Mouse (Mus musculus) lung, embryonic 15.5 days (tissue): ENCODE measurements around the gene Hoxa7. TPM values are rescaled to one million over a fixed set of nuclear protein-coding genes. Genes with fewer than 3 reads are reported as not detected.

Source experiments
- ATAC-seq: fragments of 200-750 bp; cut with Nextera tagmentation; 2 replicates; pipeline ENCODE4 v1.8.0; 2017; ENCODE audit warnings: moderate number of reproducible peaks, borderline replicate concordance; ENCODE audit not compliant: low FRiP score, low TSS enrichment; ENCODE audit errors: extremely low read depth
- H3K27ac ChIP-seq: fragments of 300-500 bp; sonication (generic); 2 replicates; pipeline ENCODE4 v1.5.1; 2015; ENCODE audit warnings: moderate library complexity, mild to moderate bottlenecking, inconsistent platforms
- H3K27me3 ChIP-seq: fragments of 300-500 bp; sonication (generic); 2 replicates; pipeline ENCODE4 v1.6.1; 2015; ENCODE audit warnings: inconsistent platforms
- H3K36me3 ChIP-seq: fragments of 300-500 bp; sonication (generic); 2 replicates; pipeline ENCODE4 v1.6.1; 2015; ENCODE audit warnings: inconsistent platforms
- H3K4me1 ChIP-seq: fragments of 300-500 bp; sonication (generic); 2 replicates; pipeline ENCODE4 v1.6.1; 2015; ENCODE audit warnings: inconsistent platforms
- H3K4me2 ChIP-seq: fragments of 300-500 bp; sonication (generic); 2 replicates; pipeline ENCODE4 v1.6.1; 2015; ENCODE audit warnings: inconsistent platforms, mild to moderate bottlenecking, moderate library complexity
- H3K4me3 ChIP-seq: fragments of 300-500 bp; sonication (generic); 2 replicates; pipeline ENCODE4 v1.5.1; 2015; ENCODE audit warnings: mild to moderate bottlenecking, inconsistent platforms
- H3K9ac ChIP-seq: fragments of 300-500 bp; sonication (generic); 2 replicates; pipeline ENCODE4 v1.6.1; 2015; ENCODE audit warnings: inconsistent platforms
- H3K9me3 ChIP-seq: fragments of 300-500 bp; sonication (generic); 2 replicates; pipeline ENCODE4 v1.6.1; 2016; ENCODE audit warnings: inconsistent platforms
- WGBS: fragments of 180-500 bp; shearing (Covaris S2); methylation state at CpG from one replicate; pipeline ENCODE4 v1.1.7; 2015; 5-methylcytosine and 5-hydroxymethylcytosine counted together
- polyA plus RNA-seq: library from polyadenylated mRNA; unstranded; fragments of >200 nt; fragmentation: Nextera tagmentation; extraction: Ambion mirVana; gene quantifications from 2 replicates; pipeline ENCODE4 v1.2.1, GENCODE M21; 2015

The Hoxa7 gene
- polyA plus RNA-seq: 4.9 and 5.5 TPM in 2 replicates

DNA sequence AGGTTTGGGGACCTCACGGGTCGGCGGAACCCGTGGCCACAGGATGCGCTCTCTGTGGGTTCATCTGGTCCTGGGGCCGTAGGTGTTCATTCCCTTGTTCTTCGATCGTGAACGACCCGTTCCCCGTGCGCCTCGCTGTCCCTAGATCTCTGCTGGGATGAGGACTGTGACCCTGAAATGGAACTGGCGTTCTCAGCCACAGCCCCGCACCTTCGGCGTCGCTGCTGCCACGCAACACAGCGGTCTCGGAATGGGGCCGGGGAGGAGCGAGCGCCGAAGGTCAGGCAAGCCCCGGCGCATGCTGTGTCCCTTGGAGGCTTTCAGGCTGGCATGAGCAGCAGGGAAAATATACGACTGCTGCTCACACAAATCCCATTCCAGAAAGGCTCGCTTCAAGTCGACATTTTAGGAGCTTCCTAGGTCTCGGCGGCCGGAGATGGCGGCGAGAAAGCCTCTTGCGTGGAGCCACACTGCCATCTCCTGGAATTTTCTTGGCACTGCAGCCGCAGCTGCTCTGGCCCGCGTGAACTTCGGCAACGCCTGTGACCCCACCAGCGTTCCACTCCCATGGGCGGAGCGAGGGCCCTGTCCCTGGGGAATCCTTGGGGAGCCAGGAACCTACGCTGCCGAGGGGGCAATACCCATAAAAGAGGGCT lies at the start of gene Hoxa7:
Hoxa7 (minus strand) TSS at position 518 of the 656 bp plus-strand sequence.
- WGBS: 3% methylated on average over 46 of the region's 46 CpGs
- peak; percentile 58; the same call in 1 of the 2 replicates for ATAC-seq
- H3K27ac ChIP-seq: no peak within 1 kb of the TSS
- no peaks in the 10 kb centered on the region for H3K9me3 ChIP-seq
- H3K4me1 ChIP-seq: peaks cover 32% of the 10 kb centered on the region
- H3K4me3 ChIP-seq: peak within 1 kb of the TSS; percentile 56
- no peaks in the 10 kb centered on the region for H3K36me3 ChIP-seq
- H3K4me2 ChIP-seq: peak within 1 kb of the TSS; percentile 92
- H3K27me3 ChIP-seq: peaks cover 99% of the 10 kb centered on the region
- H3K9ac ChIP-seq: peak within 1 kb of the TSS; percentile 60

DNA sequence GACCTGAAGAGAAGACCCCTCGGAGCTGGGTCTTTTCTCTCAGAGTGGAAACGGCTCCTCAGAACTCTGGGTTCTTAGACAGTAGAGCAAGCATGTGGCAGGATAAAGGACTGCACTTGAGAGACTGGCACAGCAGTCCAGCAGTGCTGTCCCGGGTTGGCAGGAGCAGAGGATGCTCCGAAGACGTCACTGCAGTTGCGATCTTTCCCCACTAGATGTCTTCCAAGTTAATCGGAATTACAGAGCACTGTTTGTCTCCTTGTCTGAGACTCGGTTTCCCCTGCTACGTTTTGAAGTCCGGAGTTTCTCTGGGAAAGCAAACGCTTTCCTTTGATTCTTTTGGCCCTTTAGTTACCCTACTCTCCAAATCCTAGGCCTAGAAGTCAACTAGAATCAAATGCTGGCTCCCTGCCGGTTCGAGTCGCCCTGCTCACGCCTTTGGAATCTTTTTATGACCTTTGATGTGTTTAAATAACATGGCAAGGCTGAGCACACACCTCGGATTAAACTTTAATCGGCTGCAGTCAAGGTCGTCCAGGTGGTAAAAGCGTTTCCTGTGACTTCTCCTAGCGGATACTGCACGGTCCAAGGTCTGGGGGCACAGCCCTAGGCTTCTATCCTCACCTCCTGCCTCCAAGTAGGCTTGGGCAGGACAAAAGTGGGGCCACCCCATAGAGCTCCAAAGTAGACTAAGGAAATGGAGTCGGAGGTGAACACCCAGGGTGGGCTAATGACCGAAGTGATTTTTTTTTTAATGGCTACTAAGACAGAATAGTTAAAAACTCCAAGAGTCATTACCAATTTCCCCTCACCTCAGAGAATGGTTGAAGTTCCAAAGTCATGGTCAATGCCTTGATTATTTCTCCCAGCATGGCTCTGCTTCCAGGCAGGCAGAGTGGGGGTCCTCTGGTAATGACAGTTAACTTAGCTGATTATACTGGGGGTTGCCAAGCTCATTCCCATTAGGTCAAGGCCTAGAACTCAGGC lies 49.1 kb upstream of the Hoxa7 start:
- Histone ChIP-seq H3K36me3 (no peaks in the 10 kb centered on the region), H3K27me3 (peaks cover 96% of the 10 kb centered on the region), H3K9me3 (no peaks in the 10 kb centered on the region), H3K27ac (no peak overlapping the region), H3K4me1 (no peaks in the 10 kb centered on the region), H3K4me2 (no peak overlapping the region), H3K4me3 (no peak overlapping the region), H3K9ac (no peak overlapping the region)
- no peak for ATAC-seq
- WGBS: 8% methylated on average over 23 of the region's 23 CpGs

DNA sequence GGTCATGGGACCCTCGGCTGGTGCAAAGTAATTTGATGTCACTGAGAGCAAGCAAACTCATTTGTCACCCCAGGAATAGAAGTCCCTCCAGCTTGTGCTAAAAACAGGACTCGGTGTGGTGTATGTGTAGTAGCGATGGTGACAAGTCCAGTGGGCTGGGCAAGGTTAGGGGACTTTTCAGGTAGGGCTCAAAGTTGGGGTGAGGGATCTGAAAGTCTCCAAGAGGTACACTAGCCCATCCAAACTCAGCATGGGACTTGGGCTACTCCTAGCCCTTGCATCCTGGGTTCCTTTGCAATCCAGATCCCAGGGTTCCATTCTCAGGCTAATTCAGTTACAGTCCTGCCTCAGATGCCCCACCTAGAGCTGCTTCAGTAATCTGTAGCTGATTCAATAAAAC lies 47.1 kb upstream of the Hoxa7 start:
- Histone ChIP-seq H3K4me3 (no peak overlapping the region), H3K36me3 (no peaks in the 10 kb centered on the region), H3K27ac (no peak overlapping the region), H3K9ac (no peak overlapping the region), H3K27me3 (peaks cover 96% of the 10 kb centered on the region), H3K4me1 (no peaks in the 10 kb centered on the region), H3K9me3 (no peaks in the 10 kb centered on the region), H3K4me2 (no peak overlapping the region)
- ATAC-seq: no peak
- WGBS: 8% methylated on average over 3 of the region's 3 CpGs

DNA sequence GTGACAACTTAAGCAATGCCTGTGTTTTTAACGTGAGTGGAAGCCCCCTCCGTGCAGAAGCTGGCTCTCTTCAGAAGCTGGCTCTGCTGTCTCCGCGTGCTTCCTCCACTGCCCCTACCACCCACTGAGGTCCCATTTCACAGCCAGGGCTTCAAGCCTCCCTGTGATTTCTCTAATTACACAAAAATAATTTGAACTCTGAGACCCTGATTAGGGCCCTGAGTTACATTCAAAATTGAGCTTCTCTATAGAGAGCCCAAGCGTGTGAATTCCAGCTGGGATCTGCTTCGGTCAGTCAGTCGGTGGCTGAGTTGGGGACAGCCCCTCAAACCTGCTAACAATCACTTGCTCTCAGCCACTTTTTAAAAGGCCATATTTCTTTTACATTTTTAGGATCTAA lies 46.7 kb upstream of the Hoxa7 start:
- no peak for ATAC-seq
- peaks cover 96% of the 10 kb centered on the region for H3K27me3 ChIP-seq
- H3K9me3 ChIP-seq: no peaks in the 10 kb centered on the region
- H3K4me2 ChIP-seq: no peak overlapping the region
- H3K36me3 ChIP-seq: no peaks in the 10 kb centered on the region
- WGBS: 3% methylated on average over 7 of the region's 7 CpGs
- no peak overlapping the region for H3K4me3 ChIP-seq
- H3K4me1 ChIP-seq: no peaks in the 10 kb centered on the region
- H3K27ac ChIP-seq: no peak overlapping the region
- H3K9ac ChIP-seq: no peak overlapping the region

DNA sequence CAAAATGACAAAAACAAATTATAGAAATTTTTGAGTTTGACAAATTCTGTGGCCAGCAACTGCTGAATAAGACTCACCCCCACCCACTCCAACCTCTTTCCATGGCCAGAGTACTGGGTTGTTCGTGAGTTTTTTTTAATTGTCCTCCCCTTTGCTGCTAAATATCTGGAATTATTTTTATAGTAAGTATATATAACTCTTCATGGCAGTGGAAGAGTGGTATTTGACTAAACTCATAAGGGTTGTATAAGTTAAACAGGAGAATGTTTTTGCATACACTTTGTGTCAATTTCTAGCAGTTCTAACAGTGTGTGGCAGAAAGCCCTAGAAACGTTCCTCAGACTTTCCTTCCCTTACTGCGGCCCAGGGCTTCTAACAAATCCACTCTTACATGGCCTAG lies 46.0 kb upstream of the Hoxa7 start:
- Histone ChIP-seq H3K4me3 (no peak overlapping the region), H3K27me3 (peaks cover 96% of the 10 kb centered on the region), H3K9ac (no peak overlapping the region), H3K9me3 (no peaks in the 10 kb centered on the region), H3K4me2 (no peak overlapping the region), H3K4me1 (no peaks in the 10 kb centered on the region), H3K36me3 (no peaks in the 10 kb centered on the region), H3K27ac (no peak overlapping the region)
- ATAC-seq: no peak
- 12% methylated on average over 3 of the region's 3 CpGs for WGBS

DNA sequence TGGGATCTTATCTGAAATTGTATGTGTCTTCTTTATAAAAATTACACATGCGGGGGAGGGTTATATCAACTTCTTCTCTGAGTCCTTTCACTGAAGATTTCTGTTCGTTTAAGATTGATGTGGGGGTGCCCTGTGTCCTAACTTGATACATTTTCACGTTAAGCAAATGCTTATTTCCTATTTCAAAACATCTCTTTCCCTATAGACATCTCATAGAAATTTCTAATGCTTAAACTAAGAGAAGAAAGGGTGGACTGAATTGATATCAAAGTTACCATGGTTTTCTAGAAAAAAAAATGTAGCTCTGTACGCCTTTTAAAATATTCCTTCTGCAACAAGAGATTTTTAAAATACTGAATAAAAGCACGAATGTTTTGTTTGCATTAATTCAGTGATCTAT lies 45.6 kb upstream of the Hoxa7 start:
- Histone ChIP-seq H3K27ac (no peak overlapping the region), H3K36me3 (no peaks in the 10 kb centered on the region), H3K27me3 (peaks cover 96% of the 10 kb centered on the region), H3K4me2 (no peak overlapping the region), H3K9me3 (no peaks in the 10 kb centered on the region), H3K4me3 (no peak overlapping the region), H3K9ac (no peak overlapping the region), H3K4me1 (no peaks in the 10 kb centered on the region)
- 19% methylated on average over 5 of the region's 5 CpGs for WGBS
- no peak for ATAC-seq

DNA sequence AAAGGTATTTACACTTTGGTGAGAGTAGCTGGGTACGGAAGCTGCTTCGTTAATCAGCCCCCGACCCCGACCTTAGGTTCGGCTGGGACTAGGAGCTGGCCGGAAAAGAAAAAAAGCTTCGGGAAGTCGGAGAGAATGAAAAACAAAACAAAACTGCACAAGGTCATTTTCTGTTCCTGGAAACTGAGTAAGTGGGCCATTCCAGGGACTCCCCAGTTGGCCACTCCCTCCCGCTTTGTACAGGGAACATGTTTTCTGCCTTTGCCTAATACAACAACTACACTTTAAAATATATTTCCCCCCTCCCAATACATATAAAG lies 45.0 kb upstream of the Hoxa7 start:
- no peak for ATAC-seq
- no peak overlapping the region for H3K9ac ChIP-seq
- 3% methylated on average over 9 of the region's 9 CpGs for WGBS
- H3K9me3 ChIP-seq: no peaks in the 10 kb centered on the region
- H3K27ac ChIP-seq: no peak overlapping the region
- H3K4me2 ChIP-seq: no peak overlapping the region
- no peak overlapping the region for H3K4me3 ChIP-seq
- H3K27me3 ChIP-seq: peaks cover 98% of the 10 kb centered on the region
- H3K36me3 ChIP-seq: no peaks in the 10 kb centered on the region
- no peaks in the 10 kb centered on the region for H3K4me1 ChIP-seq

DNA sequence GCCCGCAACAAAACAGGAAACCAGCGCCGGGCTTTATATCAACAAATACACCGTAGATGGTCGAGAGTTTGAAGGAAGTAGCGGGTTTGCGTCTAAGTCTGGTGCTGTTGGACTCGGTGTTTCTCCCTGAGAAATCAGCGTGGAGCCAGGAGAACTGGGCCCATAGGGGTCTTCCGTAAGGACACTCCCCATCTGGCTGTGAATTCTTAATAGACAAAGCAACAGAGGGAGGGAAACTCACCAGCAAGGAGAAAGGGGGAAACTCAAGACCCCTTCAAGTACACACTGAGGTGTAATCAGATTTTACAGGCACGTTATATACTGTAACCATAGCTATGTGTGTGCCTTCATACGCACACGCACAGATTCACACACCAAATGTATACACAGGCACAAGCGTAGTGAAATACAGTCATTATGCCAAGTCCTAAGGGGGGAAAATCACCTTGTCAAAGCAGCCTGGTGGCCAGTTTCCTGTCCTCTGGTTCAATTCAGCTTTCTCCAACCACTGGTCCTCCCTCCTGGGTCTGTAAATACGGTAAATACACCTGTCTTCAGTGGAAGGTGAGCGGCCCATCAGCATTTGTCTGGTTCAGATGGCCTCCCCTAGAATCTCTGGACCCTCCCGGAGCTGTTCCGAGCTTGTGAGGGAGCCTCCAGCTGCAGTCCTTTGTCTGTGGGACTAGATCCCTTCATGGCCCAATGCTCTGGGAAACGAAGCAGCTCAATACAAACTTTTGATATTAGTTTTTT lies 44.4 kb upstream of the Hoxa7 start:
- Histone ChIP-seq H3K4me2 (no peak overlapping the region), H3K36me3 (no peaks in the 10 kb centered on the region), H3K9me3 (no peaks in the 10 kb centered on the region), H3K4me1 (peaks cover 2% of the 10 kb centered on the region), H3K9ac (no peak overlapping the region), H3K27ac (no peak overlapping the region), H3K27me3 (peaks cover 98% of the 10 kb centered on the region), H3K4me3 (no peak overlapping the region)
- under 1% methylated on average over 19 of the region's 19 CpGs for WGBS
- no peak for ATAC-seq

DNA sequence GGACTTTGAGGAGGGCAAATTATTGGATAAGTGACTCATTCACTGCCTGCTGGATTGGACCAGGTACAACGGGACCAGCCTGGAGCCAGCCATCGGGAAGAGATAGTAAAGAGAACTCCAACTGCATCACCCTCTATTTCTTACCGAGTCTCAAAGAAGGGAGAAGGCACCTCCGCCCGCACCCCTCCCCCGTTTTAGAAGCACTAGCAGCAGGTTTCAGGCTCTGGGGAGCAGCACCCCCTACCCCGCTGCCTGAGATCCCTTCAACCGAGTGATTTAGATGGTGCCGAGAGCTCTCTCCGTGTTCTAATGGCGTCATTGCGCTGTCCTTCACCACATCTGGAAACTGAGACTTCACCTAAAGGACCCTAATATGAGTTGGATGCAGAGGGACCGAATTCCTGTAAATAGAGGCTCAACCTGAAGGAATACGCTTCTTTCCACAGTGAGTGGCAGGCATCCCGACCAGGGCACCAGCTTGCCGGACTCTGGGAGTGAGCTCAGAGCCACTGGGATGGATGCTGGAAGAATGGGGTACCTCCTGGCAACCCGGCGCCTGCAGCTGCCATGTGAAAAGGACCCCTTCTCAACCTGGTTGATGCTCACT lies 43.8 kb upstream of the Hoxa7 start:
- WGBS: 1% methylated on average over 18 of the region's 18 CpGs

DNA sequence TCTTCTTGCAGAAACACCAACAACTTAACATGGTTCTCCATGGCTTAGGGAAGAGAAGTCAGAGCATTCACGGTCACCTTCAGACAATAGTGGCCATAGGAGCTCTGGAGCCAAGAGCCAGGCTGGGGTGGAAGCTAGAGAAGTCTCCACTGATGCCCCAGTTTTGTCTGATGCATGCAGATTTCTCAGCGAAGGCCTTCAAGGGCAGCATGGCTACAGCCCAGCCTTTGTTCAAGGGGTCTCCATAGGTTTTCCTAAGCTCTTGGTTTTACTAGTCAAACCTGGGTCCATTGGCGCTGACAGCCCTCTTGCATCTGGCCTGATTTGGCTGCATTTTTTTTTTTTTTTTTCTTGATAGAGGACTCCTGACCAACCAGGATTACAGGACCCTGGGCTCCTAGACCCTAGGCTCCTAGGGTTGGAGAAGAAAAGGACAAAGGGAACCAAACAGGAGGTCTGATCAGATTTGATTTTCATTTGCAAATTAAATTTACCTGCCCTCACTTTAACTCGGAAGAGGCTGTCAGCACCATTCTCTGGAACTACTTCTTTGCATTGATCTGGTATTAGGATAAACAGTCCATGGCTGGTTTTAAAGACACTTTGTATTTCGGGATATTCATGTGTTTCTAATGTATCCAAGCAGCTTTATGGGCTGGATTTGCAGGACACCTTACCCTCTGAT lies 42.6 kb upstream of the Hoxa7 start:
- H3K27me3 ChIP-seq: peaks cover 97% of the 10 kb centered on the region
- peaks cover 13% of the 10 kb centered on the region for H3K4me1 ChIP-seq
- no peaks in the 10 kb centered on the region for H3K36me3 ChIP-seq
- no peak overlapping the region for H3K9ac ChIP-seq
- no peak overlapping the region for H3K4me3 ChIP-seq
- 2% methylated on average over 5 of the region's 5 CpGs for WGBS
- no peak for ATAC-seq
- no peak overlapping the region for H3K4me2 ChIP-seq
- no peaks in the 10 kb centered on the region for H3K9me3 ChIP-seq
- no peak overlapping the region for H3K27ac ChIP-seq

More for the DNA sequence above, 43.8 kb upstream of the Hoxa7 start:
- H3K4me1 ChIP-seq: peaks cover 8% of the 10 kb centered on the region
- H3K4me2 ChIP-seq: no peak overlapping the region
- H3K27ac ChIP-seq: no peak overlapping the region
- peaks cover 98% of the 10 kb centered on the region for H3K27me3 ChIP-seq
- no peaks in the 10 kb centered on the region for H3K36me3 ChIP-seq
- no peak overlapping the region for H3K4me3 ChIP-seq
- no peak for ATAC-seq
- H3K9me3 ChIP-seq: no peaks in the 10 kb centered on the region
- H3K9ac ChIP-seq: no peak overlapping the region

DNA sequence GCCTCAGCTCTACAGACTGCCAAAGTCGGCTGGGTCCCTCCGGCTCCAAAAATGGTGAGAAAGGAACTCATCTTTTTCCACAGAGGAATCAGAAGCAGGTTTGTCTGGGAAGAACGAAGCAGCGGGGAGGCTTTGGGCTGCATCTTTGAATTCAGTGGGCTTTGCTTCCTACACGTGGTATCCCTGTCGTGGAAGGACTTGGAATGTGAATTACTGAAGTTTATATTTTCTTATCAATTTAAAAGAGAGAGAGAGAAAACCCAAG lies 41.6 kb upstream of the Hoxa7 start:
- WGBS: 2% methylated on average over 6 of the region's 6 CpGs
- Histone ChIP-seq H3K4me3 (no peak overlapping the region), H3K4me2 (no peak overlapping the region), H3K27ac (no peak overlapping the region), H3K27me3 (peaks cover 97% of the 10 kb centered on the region), H3K4me1 (peaks cover 13% of the 10 kb centered on the region), H3K9me3 (no peaks in the 10 kb centered on the region), H3K9ac (no peak overlapping the region), H3K36me3 (no peaks in the 10 kb centered on the region)
- no peak for ATAC-seq
